Mouse (Mus musculus): ENCODE data around the gene Smarce1. TPM values are rescaled to one million over a fixed set of nuclear protein-coding genes. Genes with fewer than 3 reads are reported as not detected.
"Not testable (repeated sequence)": the region's sequence is repeated elsewhere in the genome, so short reads cannot be mapped to it uniquely, and the experiment has no call there.

Gene Smarce1
- total RNA-seq (2021): 10 to 100 TPM; 56.0 to 59.7 TPM

- intact Hi-C loops (cut with DNase I): no loop called here
- peak; percentile 77 to 83 for DNase-seq (ENCODE audit: low spot score in 2 of 2)
Observed at GRCm38 (mm10) chr11:99230261-99231048, at the start of gene Smarce1. Gene Smarce1 (minus strand): TSS chr11:99231017.

- intact Hi-C loops (cut with DNase I): no loop called here
Observed at GRCm38 (mm10) chr11:99279986-99280385, 49.2 kb upstream of the Smarce1 start.

GRCm38 (mm10) chr11:99276786-99277185 is 46.0 kb upstream of the Smarce1 start:
- intact Hi-C loops (cut with DNase I): no loop called here
- DNase-seq (ENCODE audit: low spot score in 2 of 2): no peak

More at GRCm38 (mm10) chr11:99279986-99280385, 49.2 kb upstream of the Smarce1 start:
- DNase-seq (ENCODE audit: low spot score in 2 of 2): no peak

DNA sequence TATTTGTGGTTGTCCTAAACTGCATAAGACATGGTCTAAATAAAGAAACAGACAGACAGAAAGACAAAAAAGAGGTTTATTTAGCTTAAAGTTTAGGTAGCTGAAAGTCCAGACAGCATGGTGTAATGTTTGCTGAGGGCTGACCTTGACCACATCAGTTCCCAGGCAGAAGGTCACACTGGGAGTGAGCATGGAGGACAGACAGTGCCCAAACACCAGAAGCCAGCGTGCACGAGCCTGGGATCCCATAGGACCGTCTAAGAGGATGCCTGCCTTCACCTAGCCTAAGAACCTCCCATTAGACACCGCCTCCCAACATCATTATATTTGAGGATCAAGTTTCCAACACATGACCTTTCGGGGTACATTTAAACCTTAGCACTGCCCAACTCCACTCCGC is 44.8 kb upstream of the Smarce1 start:
- no peak for DNase-seq (ENCODE audit: low spot score in 2 of 2)
- intact Hi-C loops (cut with DNase I): no loop called here

DNA sequence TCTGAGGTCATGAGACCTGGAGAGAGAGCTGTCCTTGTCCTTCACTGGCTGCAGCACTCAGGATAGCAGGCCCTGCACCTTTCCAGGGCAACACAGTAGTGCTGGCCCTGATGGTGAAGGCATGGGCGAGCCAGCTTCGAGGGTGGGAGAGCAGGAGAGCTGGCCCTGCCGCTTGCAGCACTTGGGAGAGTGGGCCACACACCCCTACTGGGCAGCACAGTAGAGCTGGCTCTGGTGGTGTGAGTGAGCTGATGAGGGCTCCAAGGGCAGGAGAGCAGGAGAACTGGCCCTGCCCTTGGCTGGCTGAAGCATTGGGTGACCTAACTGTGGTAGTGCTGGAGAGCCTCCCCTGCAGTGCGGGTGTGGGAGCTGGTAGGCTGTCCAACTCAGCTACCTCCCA is 41.9 kb upstream of the Smarce1 start:
- intact Hi-C loops (cut with DNase I): no loop called here
- no peak for DNase-seq (ENCODE audit: low spot score in 2 of 2)

DNA sequence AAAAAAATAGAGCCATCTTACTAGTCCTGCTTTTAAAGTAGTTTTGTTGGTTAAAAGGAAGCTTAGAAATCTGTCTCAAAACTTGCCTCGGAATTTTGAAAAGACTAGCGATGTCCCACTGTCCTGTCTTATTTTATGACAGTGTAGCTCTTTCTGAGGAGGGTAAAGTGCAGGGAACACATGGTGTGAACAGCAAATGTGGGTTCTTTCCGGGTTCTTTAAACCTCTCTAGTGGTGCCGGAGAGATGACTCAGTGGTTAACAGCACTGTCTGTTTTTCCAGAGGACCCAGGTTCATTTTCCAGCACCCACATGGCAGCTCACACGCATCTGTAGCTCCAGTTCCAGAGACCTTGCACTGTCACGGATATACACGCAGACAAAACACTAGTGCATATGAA is 38.4 kb upstream of the Smarce1 start:
- no peak for DNase-seq (ENCODE audit: low spot score in 2 of 2)

GRCm38 (mm10) chr11:99265796-99266195 is 35.0 kb upstream of the Smarce1 start:
- intact Hi-C loops (cut with DNase I): no loop called here
- DNase-seq (ENCODE audit: low spot score in 2 of 2): peak in 1 of 2 experiments; percentile 33

More for the DNA sequence above, 38.4 kb upstream of the Smarce1 start:
- intact Hi-C loops (cut with DNase I): no loop called here

- peak; percentile 73 to 95 for DNase-seq (ENCODE audit: low spot score in 2 of 2)
- intact Hi-C loops (cut with DNase I): no loop called here
Observed at GRCm38 (mm10) chr11:99265220-99265619, 34.4 kb upstream of the Smarce1 start.

DNA sequence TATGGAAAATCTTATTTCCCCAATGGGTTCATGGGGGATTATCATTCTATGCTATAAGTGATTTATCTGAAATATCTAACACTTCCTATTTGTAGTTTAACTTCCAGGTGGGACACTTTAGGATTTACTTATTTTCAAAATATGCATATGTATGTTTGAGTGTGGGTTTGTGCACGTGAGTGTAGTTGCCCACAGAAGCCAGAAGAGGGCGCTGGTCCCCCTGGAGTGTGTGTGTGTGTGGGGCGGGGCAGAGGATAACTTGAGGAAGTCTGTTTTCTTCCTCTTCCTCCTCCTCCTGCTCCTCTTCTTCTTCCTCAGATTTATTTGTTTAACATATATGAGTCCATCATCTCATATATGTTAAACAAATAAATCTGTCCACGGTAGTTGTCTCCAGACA is 25.4 kb upstream of the Smarce1 start:
- intact Hi-C loops (cut with DNase I): no loop called here
- DNase-seq (ENCODE audit: low spot score in 2 of 2): no peak

DNA sequence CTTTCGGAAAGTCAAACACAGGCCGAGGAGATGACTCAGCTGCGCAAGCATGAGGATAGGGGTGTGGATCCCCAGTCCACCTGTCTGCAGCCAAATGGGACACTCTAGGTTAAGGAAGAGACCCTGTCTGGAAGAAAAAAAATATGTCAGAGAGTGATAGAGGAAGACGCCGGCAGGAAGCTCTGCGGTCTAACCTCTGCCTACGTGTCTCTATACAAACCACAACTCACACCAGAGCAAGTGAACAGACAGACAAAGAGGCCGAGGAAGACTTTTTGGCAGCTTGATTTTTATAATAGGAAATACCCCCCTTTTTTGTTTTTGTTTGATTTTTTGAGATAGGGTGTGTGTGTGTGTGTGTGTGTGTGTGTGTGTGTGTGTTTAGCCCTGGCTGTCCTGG is 24.5 kb upstream of the Smarce1 start:
- intact Hi-C loops (cut with DNase I): no loop called here
- no peak for DNase-seq (ENCODE audit: low spot score in 2 of 2)

GRCm38 (mm10) chr11:99253893-99254292 is 23.1 kb upstream of the Smarce1 start:
- intact Hi-C loops (cut with DNase I): no loop called here
- no peak for DNase-seq (ENCODE audit: low spot score in 2 of 2)

GRCm38 (mm10) chr11:99252671-99253070 is 21.9 kb upstream of the Smarce1 start:
- DNase-seq (ENCODE audit: low spot score in 2 of 2): no peak
- intact Hi-C loops (cut with DNase I): no loop called here

- no peak for DNase-seq (ENCODE audit: low spot score in 2 of 2)
- intact Hi-C loops (cut with DNase I): no loop called here
Observed at GRCm38 (mm10) chr11:99250666-99251065, 19.8 kb upstream of the Smarce1 start.

- intact Hi-C loops (cut with DNase I): no loop called here
- peak; percentile 57 to 75 for DNase-seq (ENCODE audit: low spot score in 2 of 2)
Observed at GRCm38 (mm10) chr11:99250241-99250640, 19.4 kb upstream of the Smarce1 start.

DNA sequence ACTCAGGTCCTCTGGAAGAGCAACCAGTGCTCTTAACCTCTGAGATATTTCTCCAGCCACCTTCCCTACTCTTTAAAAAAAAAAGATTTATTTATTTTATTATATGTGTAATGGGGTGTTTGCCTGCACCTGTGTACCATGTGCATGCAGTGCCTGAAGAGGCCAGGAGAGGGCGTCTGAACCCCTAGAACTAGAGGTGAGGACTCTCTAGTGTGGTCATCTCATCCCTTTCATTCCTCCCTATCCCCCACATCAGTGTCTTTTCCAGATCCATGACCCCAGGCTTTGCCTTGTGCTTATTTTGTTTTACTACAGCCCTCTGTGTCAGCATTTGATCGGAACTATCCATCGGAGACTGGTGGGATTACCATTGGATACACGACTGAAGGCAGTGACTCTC is 18.3 kb upstream of the Smarce1 start:
- no peak for DNase-seq (ENCODE audit: low spot score in 2 of 2)
- intact Hi-C loops (cut with DNase I): loop anchor here (2.0 kb wide), 1 partner anchor 44 kb away; no protein-coding TSS in a partner anchor

DNA sequence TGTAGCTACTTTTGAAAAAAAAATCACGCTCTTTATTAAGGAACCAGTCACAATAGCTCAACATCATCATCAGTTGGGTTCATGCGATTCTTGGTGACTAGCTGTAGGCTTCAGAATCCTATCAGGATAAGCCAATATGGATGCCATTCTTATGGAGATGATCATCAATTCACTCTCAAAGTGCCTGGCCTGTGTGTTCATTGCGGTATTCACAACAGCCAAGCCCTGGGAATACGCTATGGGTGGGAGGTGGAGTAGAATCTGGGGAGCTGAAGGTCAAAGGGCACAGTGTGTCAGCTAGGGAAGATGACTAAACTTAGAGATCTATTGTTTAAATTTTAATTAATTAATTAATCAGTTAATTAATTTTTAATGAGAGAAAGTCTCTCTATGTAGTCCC is 17.1 kb upstream of the Smarce1 start:
- intact Hi-C loops (cut with DNase I): loop anchor here (2.0 kb wide), 1 partner anchor 45 kb away; no protein-coding TSS in a partner anchor

GRCm38 (mm10) chr11:99244519-99244918 is 13.7 kb upstream of the Smarce1 start:
- DNase-seq (ENCODE audit: low spot score in 2 of 2); intact Hi-C loops (cut with DNase I): not testable (repeated sequence)

More for the DNA sequence above, 17.1 kb upstream of the Smarce1 start:
- no peak for DNase-seq (ENCODE audit: low spot score in 2 of 2)

DNA sequence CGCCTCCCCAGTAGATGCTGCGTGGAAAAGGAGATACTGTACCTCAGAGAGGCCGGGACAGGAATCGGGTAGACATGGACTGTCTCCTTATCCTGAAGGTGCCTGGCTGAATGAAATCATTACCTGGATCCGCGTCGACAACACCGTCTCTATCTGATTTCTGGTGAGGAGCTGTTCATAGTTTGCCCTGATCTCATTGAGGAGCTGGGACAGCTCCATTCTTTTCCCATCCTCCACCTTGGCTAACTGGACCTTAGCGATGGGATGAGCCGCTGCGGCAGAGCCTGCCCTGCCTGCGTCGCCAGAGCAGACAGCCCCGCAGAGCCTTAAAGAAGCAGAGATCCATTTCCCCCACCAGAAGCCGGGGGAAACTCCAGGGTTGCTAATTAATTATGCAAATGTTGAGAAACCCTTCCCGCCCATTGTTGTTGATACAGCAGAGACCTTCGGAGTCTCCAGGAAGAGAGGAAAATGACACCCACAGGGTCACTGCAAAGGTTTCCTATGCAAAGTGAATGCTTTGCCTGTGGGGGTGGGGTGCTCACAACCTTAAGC is 13.1 kb upstream of the Smarce1 start, which contains the start of gene Krt222:
TSS of gene Krt222 (minus strand) at position 266 of the 555 bp plus-strand sequence.
- intact Hi-C loops (cut with DNase I): no loop called here
- peak; percentile 50 to 66 for DNase-seq (ENCODE audit: low spot score in 2 of 2)

GRCm38 (mm10) chr11:99243200-99243819 is 12.5 kb upstream of the Smarce1 start:
- DNase-seq (ENCODE audit: low spot score in 2 of 2): no peak
- intact Hi-C loops (cut with DNase I): no loop called here

DNA sequence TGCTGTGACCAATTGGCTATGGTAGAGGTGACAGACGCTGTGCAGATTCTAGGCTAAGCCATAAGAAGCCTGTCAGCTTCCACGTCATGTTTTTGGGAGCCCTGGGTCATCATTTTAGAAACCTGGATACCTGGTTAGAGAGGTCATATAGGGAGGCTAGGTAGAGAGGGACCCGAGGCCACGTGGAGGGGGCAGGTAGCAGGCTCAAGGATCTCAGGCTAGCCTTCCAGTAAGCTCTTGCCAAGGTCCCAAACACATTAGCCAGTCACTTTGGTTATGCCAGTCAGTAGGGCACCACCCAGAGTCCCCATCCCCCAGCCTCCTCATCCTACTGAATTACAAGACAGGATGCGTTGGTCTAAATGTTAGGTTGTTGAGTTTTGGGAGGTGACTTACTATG is 11.2 kb upstream of the Smarce1 start:
- intact Hi-C loops (cut with DNase I): no loop called here
- DNase-seq (ENCODE audit: low spot score in 2 of 2): no peak

GRCm38 (mm10) chr11:99238468-99238867 is 7.7 kb upstream of the Smarce1 start:
- no peak for DNase-seq (ENCODE audit: low spot score in 2 of 2)
- intact Hi-C loops (cut with DNase I): no loop called here
